Mouse (Mus musculus): ENCODE measurements around the gene AC109138.7. TPM values are rescaled to one million over a fixed set of nuclear protein-coding genes. Genes with fewer than 3 reads are reported as not detected.

Gene AC109138.7
- 0.75 and 163 TPM in 2 replicates for polyA plus RNA-seq (2012; ENCODE audit: low replicate concordance)

GRCm38 (mm10) chr19:4214071-4214770 lies at the start of gene AC109138.7, which contains the start of gene Clcf1:
Gene AC109138.7, plus strand, starts transcription at chr19:4214357.
Gene Clcf1, plus strand, starts transcription at chr19:4214238.

GRCm38 (mm10) chr19:4175368-4175947 lies 38.7 kb upstream of the AC109138.7 start, which contains the start of gene Carns1:
Gene Carns1, minus strand, starts transcription at chr19:4175479.

GRCm38 (mm10) chr19:4190831-4191334 lies 23.3 kb upstream of the AC109138.7 start, which contains the start of gene Tbc1d10c:
Gene Tbc1d10c, minus strand, starts transcription at chr19:4191284.

GRCm38 (mm10) chr19:4191528-4192250 lies 22.5 kb upstream of the AC109138.7 start, which contains the start of gene Ppp1ca:
Gene Ppp1ca, plus strand, starts transcription at chr19:4192065.

GRCm38 (mm10) chr19:4201291-4201909 lies 12.8 kb upstream of the AC109138.7 start, which contains the start of gene Rad9a:
Gene Rad9a, minus strand, starts transcription at chr19:4201662.

GRCm38 (mm10) chr19:4231253-4232185 lies 17.4 kb downstream of the AC109138.7 start, which contains the start of gene Pold4:
Gene Pold4, plus strand, starts transcription at chr19:4231899.

GRCm38 (mm10) chr19:4268566-4269361 lies 54.6 kb downstream of the AC109138.7 start, which contains the start of gene Ssh3:
Gene Ssh3, minus strand, starts transcription at chr19:4269180.

Other genes with a start within 250 kb of the AC109138.7 start
- gene Aldh3b2, start 242.0 kb upstream of the AC109138.7 start, polyA plus RNA-seq (2012; ENCODE audit: low replicate concordance): 0.14 and 1.1 TPM in 2 replicates
- gene Acy3, start 227.8 kb upstream of the AC109138.7 start, polyA plus RNA-seq (2012; ENCODE audit: low replicate concordance): 0.24 and 2.2 TPM in 2 replicates
- not detected in 2 replicates for gene Tbx10, start 221.6 kb upstream of the AC109138.7 start, polyA plus RNA-seq (2012; ENCODE audit: low replicate concordance)
- 15.0 and 27.5 TPM in 2 replicates for gene Nudt8, start 213.8 kb upstream of the AC109138.7 start, polyA plus RNA-seq (2012; ENCODE audit: low replicate concordance)
- gene Gm49405, start 213.7 kb upstream of the AC109138.7 start, polyA plus RNA-seq (2012; ENCODE audit: low replicate concordance): 6.1 and 8.0 TPM in 2 replicates
- 8.9 and 23.7 TPM in 2 replicates for gene Doc2g, start 211.0 kb upstream of the AC109138.7 start, polyA plus RNA-seq (2012; ENCODE audit: low replicate concordance)
- 57.0 and 132 TPM in 2 replicates for gene Ndufv1, start 201.6 kb upstream of the AC109138.7 start, polyA plus RNA-seq (2012; ENCODE audit: low replicate concordance)
- gene Gstp1, start 176.4 kb upstream of the AC109138.7 start, polyA plus RNA-seq (2012; ENCODE audit: low replicate concordance): 64.6 and 210 TPM in 2 replicates
- 0.47 and 0.56 TPM in 2 replicates for gene Gstp2, start 168.3 kb upstream of the AC109138.7 start, polyA plus RNA-seq (2012; ENCODE audit: low replicate concordance)
- gene Gstp3, start 154.8 kb upstream of the AC109138.7 start, polyA plus RNA-seq (2012; ENCODE audit: low replicate concordance): 8.4 and 10.8 TPM in 2 replicates
- not detected in 2 replicates for gene Cabp2, start 132.8 kb upstream of the AC109138.7 start, polyA plus RNA-seq (2012; ENCODE audit: low replicate concordance)
- 251 and 401 TPM in 2 replicates for gene Cdk2ap2, start 117.2 kb upstream of the AC109138.7 start, polyA plus RNA-seq (2012; ENCODE audit: low replicate concordance)
- gene Pitpnm1, start 114.4 kb upstream of the AC109138.7 start, polyA plus RNA-seq (2012; ENCODE audit: low replicate concordance): 226 and 266 TPM in 2 replicates
- 166 and 283 TPM in 2 replicates for gene Aip, start 88.5 kb upstream of the AC109138.7 start, polyA plus RNA-seq (2012; ENCODE audit: low replicate concordance)
- 0.06 TPM in 1 of 2 replicates, not detected in the other for gene Gpr152, start 74.6 kb upstream of the AC109138.7 start, polyA plus RNA-seq (2012; ENCODE audit: low replicate concordance)
- 2.9 and 3.2 TPM in 2 replicates for gene Cabp4, start 70.3 kb upstream of the AC109138.7 start, polyA plus RNA-seq (2012; ENCODE audit: low replicate concordance)
- 197 and 258 TPM in 2 replicates for gene Coro1b, start 65.7 kb upstream of the AC109138.7 start, polyA plus RNA-seq (2012; ENCODE audit: low replicate concordance)
- 1,796 and 2,730 TPM in 2 replicates for gene Ptprcap, start 60.8 kb upstream of the AC109138.7 start, polyA plus RNA-seq (2012; ENCODE audit: low replicate concordance)
- 46.3 and 105 TPM in 2 replicates for gene Rps6kb2, start 51.0 kb upstream of the AC109138.7 start, polyA plus RNA-seq (2012; ENCODE audit: low replicate concordance)
- gene Carns1, start 38.9 kb upstream of the AC109138.7 start, polyA plus RNA-seq (2012; ENCODE audit: low replicate concordance): 40.4 and 54.0 TPM in 2 replicates
- gene Tbc1d10c, start 23.1 kb upstream of the AC109138.7 start, polyA plus RNA-seq (2012; ENCODE audit: low replicate concordance): 638 and 694 TPM in 2 replicates
- gene Ppp1ca, start 22.3 kb upstream of the AC109138.7 start, polyA plus RNA-seq (2012; ENCODE audit: low replicate concordance): 456 and 607 TPM in 2 replicates
- gene Rad9a, start 12.7 kb upstream of the AC109138.7 start, polyA plus RNA-seq (2012; ENCODE audit: low replicate concordance): 45.2 and 49.9 TPM in 2 replicates
- gene Clcf1, start 119 bp upstream of the AC109138.7 start, polyA plus RNA-seq (2012; ENCODE audit: low replicate concordance): 130 and 210 TPM in 2 replicates
- 157 and 158 TPM in 2 replicates for gene Pold4, start 17.5 kb downstream of the AC109138.7 start, polyA plus RNA-seq (2012; ENCODE audit: low replicate concordance)
- 27.8 and 60.7 TPM in 2 replicates for gene Ssh3, start 54.8 kb downstream of the AC109138.7 start, polyA plus RNA-seq (2012; ENCODE audit: low replicate concordance)
- 25.1 and 46.7 TPM in 2 replicates for gene Ankrd13d, start 68.8 kb downstream of the AC109138.7 start, polyA plus RNA-seq (2012; ENCODE audit: low replicate concordance)
- gene Grk2, start 91.9 kb downstream of the AC109138.7 start, polyA plus RNA-seq (2012; ENCODE audit: low replicate concordance): 1,315 and 1,512 TPM in 2 replicates
- gene Kdm2a, start 183.9 kb downstream of the AC109138.7 start, polyA plus RNA-seq (2012; ENCODE audit: low replicate concordance): 87.2 and 104 TPM in 2 replicates
- gene Rhod, start 225.1 kb downstream of the AC109138.7 start, polyA plus RNA-seq (2012; ENCODE audit: low replicate concordance): 0.26 and 0.29 TPM in 2 replicates